Mouse (Mus musculus) midbrain, embryonic 12.5 days (tissue): ENCODE data around the gene Mcm3. TPM values are rescaled to one million over a fixed set of nuclear protein-coding genes. Genes with fewer than 3 reads are reported as not detected.

Experiments
- ATAC-seq: fragments of 200-750 bp; cut with Nextera tagmentation; 2 replicates; pipeline ENCODE4 v1.8.0; 2017; ENCODE audit warnings: low read depth, moderate TSS enrichment, moderate library complexity; ENCODE audit not compliant: low FRiP score
- H3K27ac ChIP-seq: fragments of 300-500 bp; sonication (generic); replicated peaks from 2 replicates; pipeline ENCODE4 v1.5.1; 2016; ENCODE audit warnings: mild to moderate bottlenecking
- H3K27me3 ChIP-seq: fragments of 300-500 bp; sonication (generic); 2 replicates; pipeline ENCODE4 v1.6.1; 2016; ENCODE audit warnings: mild to moderate bottlenecking
- H3K36me3 ChIP-seq: fragments of 300-500 bp; sonication (generic); 2 replicates; pipeline ENCODE4 v1.6.1; 2016
- H3K4me1 ChIP-seq: fragments of 300-500 bp; sonication (generic); 2 replicates; pipeline ENCODE4 v1.6.1; 2016
- H3K4me2 ChIP-seq: fragments of 300-500 bp; sonication (generic); replicated peaks from 2 replicates; pipeline ENCODE4 v1.6.1; 2016; ENCODE audit warnings: mild to moderate bottlenecking, moderate library complexity
- H3K4me3 ChIP-seq: fragments of 300-500 bp; sonication (generic); 2 replicates; pipeline ENCODE4 v1.5.1; 2016; ENCODE audit warnings: mild to moderate bottlenecking
- H3K9ac ChIP-seq: fragments of 300-500 bp; sonication (generic); replicated peaks from 2 replicates; pipeline ENCODE4 v1.6.1; 2016; ENCODE audit warnings: mild to moderate bottlenecking, moderate library complexity
- H3K9me3 ChIP-seq: fragments of 300-500 bp; sonication (generic); 2 replicates; pipeline ENCODE4 v1.6.1; 2016; ENCODE audit warnings: mild to moderate bottlenecking
- WGBS: fragments of 180-500 bp; shearing (Covaris S2); methylation state at CpG from one replicate; pipeline ENCODE4 v1.1.7; 2016; 5-methylcytosine and 5-hydroxymethylcytosine counted together
- polyA plus RNA-seq: library from polyadenylated mRNA; unstranded; fragments of >200 nt; fragmentation: Nextera tagmentation; extraction: Ambion mirVana; gene quantifications from 2 replicates; pipeline ENCODE4 v1.2.1, GENCODE M21; 2016

Mcm3 gene
- 117 and 118 TPM in 2 replicates for polyA plus RNA-seq

DNA sequence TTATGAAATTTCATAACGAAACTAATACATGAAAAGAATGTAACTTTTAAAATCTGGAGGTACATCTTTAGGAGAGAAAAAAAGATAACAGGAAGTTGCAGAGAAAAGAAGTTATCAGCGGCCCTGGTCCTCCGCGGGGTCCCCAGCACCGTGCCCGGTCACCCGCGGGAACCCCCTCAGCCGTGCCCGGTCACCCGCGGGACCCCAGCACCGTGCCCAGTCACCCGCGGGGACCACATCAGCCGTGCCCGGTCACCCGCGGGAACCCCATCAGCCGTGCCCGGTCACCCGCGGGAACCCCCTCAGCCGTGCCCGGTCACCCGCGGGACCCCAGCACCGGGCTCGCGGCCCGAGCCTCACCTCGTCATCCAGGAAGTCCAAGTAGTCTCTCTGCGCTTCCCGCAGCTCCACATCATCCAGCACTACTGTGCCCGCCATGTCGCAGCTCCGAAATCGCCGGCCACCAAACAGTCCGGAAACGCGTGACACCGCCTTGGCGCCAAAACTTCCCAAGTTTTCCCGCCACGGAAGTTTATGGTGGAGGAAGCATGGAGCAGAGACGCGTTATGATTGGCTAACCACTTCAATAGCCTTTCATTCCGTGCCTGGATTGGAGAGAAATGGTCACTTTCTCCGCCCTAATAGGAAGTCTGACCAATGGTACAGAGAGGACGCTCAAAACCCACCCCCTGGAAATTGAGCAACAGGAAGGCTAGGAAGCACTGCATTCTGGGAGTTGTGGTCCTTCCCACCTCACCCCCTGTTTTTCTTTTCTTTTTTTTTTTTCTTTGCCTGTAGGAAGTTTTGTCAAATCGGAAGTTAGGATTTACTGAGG, at the start of gene Mcm3:
Gene Mcm3, minus strand, starts transcription at position 542 of the 835 bp plus-strand sequence.
- H3K36me3 ChIP-seq: peaks cover 21% of the 10 kb centered on the region
- H3K4me2 ChIP-seq: peak within 1 kb of the TSS; percentile 77
- no peaks in the 10 kb centered on the region for H3K27me3 ChIP-seq
- under 1% methylated on average over 46 of the region's 52 CpGs for WGBS
- H3K9me3 ChIP-seq: no peaks in the 10 kb centered on the region
- no peak within 1 kb of the TSS for H3K27ac ChIP-seq
- peak within 1 kb of the TSS; percentile 60 for H3K9ac ChIP-seq
- peak; percentile 99 for ATAC-seq
- peak within 1 kb of the TSS; percentile 76 for H3K4me3 ChIP-seq
- H3K4me1 ChIP-seq: peaks cover 12% of the 10 kb centered on the region

DNA sequence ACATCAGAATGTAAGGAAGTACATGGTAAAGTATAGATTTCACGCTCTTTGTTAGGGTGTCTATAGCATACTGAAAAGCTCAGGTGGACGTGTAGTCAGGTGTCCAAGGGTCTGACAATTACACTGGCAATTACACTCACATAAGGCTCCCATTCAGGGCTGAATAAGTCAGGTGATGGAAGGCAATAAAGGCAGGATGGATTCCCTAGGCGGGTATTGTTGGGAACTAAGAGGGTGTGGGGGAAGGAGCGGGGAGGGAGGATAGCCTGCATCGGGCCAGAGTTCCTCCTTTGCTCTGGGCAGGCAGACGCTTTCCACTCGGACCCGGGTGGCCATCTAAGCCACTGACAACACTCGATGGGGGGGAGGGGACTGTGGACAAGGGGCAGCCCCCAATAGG, 47.9 kb upstream of the Mcm3 start:
- peaks cover 19% of the 10 kb centered on the region for H3K4me1 ChIP-seq
- peak; percentile 56 for ATAC-seq
- H3K9me3 ChIP-seq: no peaks in the 10 kb centered on the region
- WGBS: 39% methylated on average over 9 of the region's 9 CpGs
- no peak overlapping the region for H3K4me3 ChIP-seq
- H3K27ac ChIP-seq: peak overlapping the region; percentile 73
- H3K9ac ChIP-seq: no peak overlapping the region
- peak overlapping the region; percentile 26 for H3K4me2 ChIP-seq
- H3K36me3 ChIP-seq: no peaks in the 10 kb centered on the region
- H3K27me3 ChIP-seq: no peaks in the 10 kb centered on the region; the same call in 1 of the 2 replicates

GRCm38 (mm10) chr1:20867241-20867902, 47.3 kb upstream of the Mcm3 start:
- no peak overlapping the region for H3K4me2 ChIP-seq
- peak; percentile 81 for ATAC-seq
- no peak overlapping the region for H3K4me3 ChIP-seq
- WGBS: 17% methylated on average over 8 of the region's 8 CpGs
- peak overlapping the region; percentile 73 for H3K27ac ChIP-seq
- no peaks in the 10 kb centered on the region for H3K9me3 ChIP-seq
- no peaks in the 10 kb centered on the region for H3K36me3 ChIP-seq
- no peak overlapping the region for H3K9ac ChIP-seq
- no peaks in the 10 kb centered on the region; the same call in 1 of the 2 replicates for H3K27me3 ChIP-seq
- peaks cover 19% of the 10 kb centered on the region for H3K4me1 ChIP-seq

- H3K36me3 ChIP-seq: no peaks in the 10 kb centered on the region
- WGBS: 83% methylated on average over 5 of the region's 5 CpGs
- no peak for ATAC-seq
- no peaks in the 10 kb centered on the region for H3K9me3 ChIP-seq
- H3K4me3 ChIP-seq: no peak overlapping the region
- H3K9ac ChIP-seq: no peak overlapping the region
- H3K4me1 ChIP-seq: peaks cover 16% of the 10 kb centered on the region
- H3K4me2 ChIP-seq: no peak overlapping the region
- H3K27ac ChIP-seq: no peak overlapping the region
- no peaks in the 10 kb centered on the region; the same call in 1 of the 2 replicates for H3K27me3 ChIP-seq
Measured at GRCm38 (mm10) chr1:20863452-20864172, 43.5 kb upstream of the Mcm3 start.

DNA sequence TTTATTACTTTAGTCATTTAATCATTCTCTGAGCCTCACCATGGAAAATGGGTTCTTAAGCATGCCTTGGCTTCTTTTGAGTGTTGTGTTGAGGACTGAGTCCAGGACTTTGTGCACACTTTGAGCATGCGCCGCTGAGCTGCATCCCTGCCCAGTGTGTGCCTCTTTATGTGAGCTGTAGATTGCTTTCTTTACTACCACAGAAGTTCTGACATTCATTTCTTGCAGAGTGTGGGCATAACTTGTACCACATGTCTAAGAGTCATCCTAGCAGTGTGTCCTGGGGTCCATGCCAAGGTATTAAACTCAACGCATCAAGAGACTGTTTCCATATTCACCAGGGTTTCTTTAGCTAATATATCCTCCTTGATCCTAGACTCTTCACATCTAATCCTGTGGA, 41.8 kb upstream of the Mcm3 start:
- Histone ChIP-seq H3K36me3 (no peaks in the 10 kb centered on the region), H3K4me3 (no peak overlapping the region), H3K4me2 (no peak overlapping the region)

GRCm38 (mm10) chr1:20860775-20861174, 40.7 kb upstream of the Mcm3 start:
- H3K4me1 ChIP-seq: no peaks in the 10 kb centered on the region
- WGBS: 71% methylated on average over 3 of the region's 3 CpGs
- no peak for ATAC-seq

More for the DNA sequence above, 41.8 kb upstream of the Mcm3 start:
- Histone ChIP-seq H3K4me1 (0 out of 2 replicates have a peak, but pooled peaks cover under 1% of the 10 kb centered on the region), H3K27ac (no peak overlapping the region), H3K27me3 (no peaks in the 10 kb centered on the region; the same call in 1 of the 2 replicates), H3K9me3 (no peaks in the 10 kb centered on the region), H3K9ac (no peak overlapping the region)
- 94% methylated on average over 3 of the region's 3 CpGs for WGBS
- no peak for ATAC-seq

DNA sequence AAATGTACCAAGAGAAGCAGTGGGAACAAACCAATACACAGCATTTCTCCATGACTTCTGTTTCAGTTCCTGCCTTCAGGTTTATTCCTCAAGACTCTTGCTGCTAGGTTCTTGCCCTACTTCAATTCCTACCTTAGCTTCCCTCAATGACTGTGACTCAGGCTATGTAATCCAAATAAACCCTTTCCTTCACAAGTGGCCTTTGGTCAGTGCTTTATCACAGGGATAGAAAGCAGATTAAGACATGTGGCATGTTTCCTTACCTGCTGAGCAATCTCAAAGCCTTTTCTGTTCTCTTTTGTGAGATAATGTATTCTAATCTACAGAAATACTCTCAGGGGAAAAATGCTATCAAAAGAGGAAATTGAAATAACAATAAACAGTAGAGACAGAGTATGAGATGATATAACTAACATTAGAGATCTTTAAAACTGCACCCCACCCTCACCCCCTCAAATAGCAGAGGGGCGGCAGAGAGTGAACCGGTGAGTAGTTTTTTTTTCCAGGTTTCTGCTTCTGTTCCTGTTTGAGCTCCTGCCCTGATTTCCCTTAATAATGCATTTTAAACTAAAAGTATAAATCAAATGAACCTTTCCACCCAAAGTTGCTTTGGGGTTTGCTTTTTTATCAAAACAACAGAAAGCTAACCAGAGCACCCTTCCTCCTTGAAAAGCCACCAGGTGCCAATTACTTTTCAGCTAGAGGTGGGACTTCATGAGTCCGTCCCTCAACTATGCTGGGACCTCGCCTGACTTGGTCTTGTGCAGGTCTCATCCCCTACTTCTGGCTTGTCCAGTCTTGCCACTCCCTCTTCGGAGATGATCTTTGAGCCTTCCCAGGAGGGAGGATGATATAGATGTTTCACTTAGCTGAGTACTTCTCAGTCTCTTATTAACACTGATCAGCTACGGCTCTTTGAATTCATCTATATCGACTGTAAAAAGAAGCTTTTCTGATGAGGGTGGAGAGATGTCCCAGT, 37.1 kb upstream of the Mcm3 start:
- ATAC-seq: no peak
- Histone ChIP-seq H3K4me3 (no peak overlapping the region), H3K4me1 (no peaks in the 10 kb centered on the region), H3K4me2 (no peak overlapping the region), H3K36me3 (no peaks in the 10 kb centered on the region), H3K9ac (no peak overlapping the region), H3K9me3 (no peaks in the 10 kb centered on the region), H3K27ac (no peak overlapping the region), H3K27me3 (no peaks in the 10 kb centered on the region)
- 87% methylated on average over 7 of the region's 7 CpGs for WGBS

More at GRCm38 (mm10) chr1:20860775-20861174, 40.7 kb upstream of the Mcm3 start:
- Histone ChIP-seq H3K9me3 (no peaks in the 10 kb centered on the region), H3K4me2 (no peak overlapping the region), H3K27me3 (no peaks in the 10 kb centered on the region; the same call in 1 of the 2 replicates), H3K9ac (no peak overlapping the region), H3K27ac (no peak overlapping the region), H3K36me3 (no peaks in the 10 kb centered on the region), H3K4me3 (no peak overlapping the region)

DNA sequence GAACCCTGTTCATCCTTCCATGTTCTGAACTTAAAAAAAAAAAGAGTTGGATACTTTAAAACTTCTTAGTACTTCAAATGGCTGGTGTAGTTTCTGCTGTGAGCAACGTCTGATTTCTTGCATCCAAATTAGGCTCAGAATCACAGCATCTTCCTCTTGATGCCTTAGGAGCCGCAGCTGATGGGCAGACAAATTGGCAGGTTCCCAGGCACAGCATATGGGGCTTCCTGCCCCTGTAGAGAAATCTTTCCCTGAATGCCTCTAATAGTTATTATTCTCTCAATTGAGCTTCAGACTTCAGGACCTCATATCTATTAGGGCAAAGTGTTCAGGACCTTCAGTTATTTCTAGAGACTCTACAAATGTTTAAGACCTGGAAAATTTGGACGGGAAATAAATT, 19.8 kb upstream of the Mcm3 start:
- Histone ChIP-seq H3K36me3 (no peaks in the 10 kb centered on the region), H3K4me2 (no peak overlapping the region), H3K9me3 (no peaks in the 10 kb centered on the region), H3K27me3 (no peaks in the 10 kb centered on the region), H3K27ac (no peak overlapping the region), H3K9ac (no peak overlapping the region), H3K4me3 (no peak overlapping the region), H3K4me1 (no peaks in the 10 kb centered on the region)
- no peak for ATAC-seq
- WGBS: 83% methylated on average over 3 of the region's 3 CpGs

DNA sequence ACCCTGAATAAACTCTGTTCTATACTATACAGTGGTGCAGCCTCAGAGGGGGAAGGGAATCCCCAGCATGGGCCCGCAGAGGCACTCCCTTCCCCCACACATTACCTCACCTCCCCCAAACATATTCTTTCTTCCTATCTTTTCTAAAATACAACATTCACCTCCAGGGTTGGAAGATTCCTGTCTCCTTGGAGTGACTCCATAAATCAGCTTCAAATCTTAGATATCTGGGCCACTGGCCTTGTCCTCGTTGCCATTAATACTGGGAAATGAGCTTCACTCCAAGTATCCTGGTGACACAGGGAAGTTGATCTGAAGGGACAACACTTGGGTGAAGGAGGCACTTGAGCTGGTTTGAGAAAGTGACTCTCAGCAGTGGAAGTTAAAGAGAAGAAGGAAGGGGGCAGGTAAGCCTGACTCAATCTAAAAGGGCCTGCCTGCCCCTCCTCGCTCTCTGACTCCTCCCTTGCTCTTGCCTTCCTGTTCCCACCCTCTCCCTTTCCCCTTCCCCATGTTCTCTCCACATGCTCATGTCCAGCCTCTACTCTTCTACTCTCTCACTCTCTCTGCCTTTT, 16.5 kb upstream of the Mcm3 start:
- no peak for ATAC-seq
- Histone ChIP-seq H3K4me3 (no peak overlapping the region), H3K27me3 (no peaks in the 10 kb centered on the region), H3K27ac (no peak overlapping the region), H3K36me3 (no peaks in the 10 kb centered on the region), H3K9ac (no peak overlapping the region), H3K4me1 (no peaks in the 10 kb centered on the region), H3K9me3 (no peaks in the 10 kb centered on the region), H3K4me2 (no peak overlapping the region)
- 87% methylated on average over 3 of the region's 3 CpGs for WGBS

DNA sequence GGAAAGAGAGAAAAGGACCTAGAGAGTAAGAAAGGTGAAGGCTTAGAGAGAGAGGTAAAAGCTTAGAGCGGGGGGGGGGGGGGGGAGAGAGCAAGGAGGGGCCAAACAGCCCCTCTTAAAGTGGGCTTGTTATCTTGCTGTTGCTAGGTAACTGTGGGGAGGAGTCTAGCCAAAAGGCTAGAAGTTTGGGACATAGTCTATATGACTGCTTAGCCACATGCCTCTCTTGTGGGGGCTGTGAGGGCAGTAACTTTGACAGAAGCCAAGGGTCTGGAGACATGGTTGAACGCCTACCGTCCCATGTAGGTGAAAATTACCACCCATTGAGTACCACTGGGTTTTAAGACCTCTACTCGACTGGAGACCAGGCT, 13.0 kb upstream of the Mcm3 start:
- no peaks in the 10 kb centered on the region for H3K9me3 ChIP-seq
- no peak overlapping the region for H3K4me3 ChIP-seq
- H3K4me2 ChIP-seq: no peak overlapping the region
- H3K4me1 ChIP-seq: no peaks in the 10 kb centered on the region
- no peak overlapping the region for H3K9ac ChIP-seq
- ATAC-seq: no peak
- no peaks in the 10 kb centered on the region for H3K36me3 ChIP-seq
- WGBS: 87% methylated on average over 3 of the region's 4 CpGs
- no peaks in the 10 kb centered on the region for H3K27me3 ChIP-seq
- no peak overlapping the region for H3K27ac ChIP-seq
